Mouse (Mus musculus) olfactory bulb, adult 2 months (tissue): ENCODE results near the gene Morn2.

ENCODE experiments used
- CTCF ChIP-seq: fragments of 200-500 bp; IDR thresholded peaks from 2 replicates; pipeline ENCODE4 v1.5.1; 2012; ENCODE audit warnings: low read depth, mild to moderate bottlenecking, low read length, moderate library complexity; ENCODE audit not compliant: insufficient read depth
- POLR2A ChIP-seq: fragments of 200-500 bp; IDR thresholded peaks from 2 replicates; pipeline ENCODE4 v1.6.1; 2012; ENCODE audit warnings: mild to moderate bottlenecking, low read depth, low read length, moderate library complexity; ENCODE audit not compliant: insufficient read depth

GRCm38 (mm10) chr17:80325456-80325855, 35.5 kb downstream of the Morn2 start:
- TF ChIP-seq CTCF: no peak
- TF ChIP-seq POLR2A: no peak
